Mouse (Mus musculus): ENCODE measurements around the gene Tnnc1.

Tnnc1 gene

GRCm38 (mm10) chr14:31194891-31195513 is 13.1 kb upstream of the Tnnc1 start:
- H3K36me3 ChIP-seq (ENCODE audit: control insufficient read depth, insufficient read depth, low read length, poor library complexity, severe bottlenecking), result peaks cover 11% of the 10 kb centered on the region
- no peak for DNase-seq (ENCODE audit: low read depth, low spot score)
- no peaks in the 10 kb centered on the region for H3K27me3 ChIP-seq (ENCODE audit: control insufficient read depth, insufficient read depth, low read length, poor library complexity, severe bottlenecking)

- DNase-seq (ENCODE audit: low read depth, low spot score), result no peak
- Histone ChIP-seq H3K36me3 (ENCODE audit: control insufficient read depth, insufficient read depth, low read length, poor library complexity, severe bottlenecking) (peaks cover 13% of the 10 kb centered on the region; the same call in 1 of the 2 replicates), H3K27me3 (ENCODE audit: control insufficient read depth, insufficient read depth, low read length, poor library complexity, severe bottlenecking) (no peaks in the 10 kb centered on the region)
These were observed 12.6 kb upstream of the Tnnc1 start for GRCm38 (mm10) chr14:31195521-31195920.

DNA sequence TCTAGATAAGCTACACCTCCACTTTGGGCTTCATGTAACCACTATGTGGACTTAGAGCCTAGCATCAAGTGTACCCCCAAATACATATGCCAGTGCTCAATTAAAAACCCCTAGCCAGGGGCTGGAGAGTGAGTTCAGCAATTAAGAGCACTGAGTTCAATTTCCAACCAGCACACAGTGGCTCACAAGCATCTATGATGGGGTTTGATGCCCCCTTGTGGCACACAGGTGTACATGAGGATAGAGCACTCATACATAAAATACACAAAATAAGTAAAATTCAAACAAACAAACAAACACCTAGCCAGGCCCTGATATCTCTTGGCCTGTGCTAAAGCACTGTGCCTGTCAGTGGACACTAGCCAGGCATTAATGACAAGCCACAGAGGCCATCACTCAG is 12.1 kb upstream of the Tnnc1 start:
- peak; percentile 62 for DNase-seq (ENCODE audit: low read depth, low spot score)
- peaks cover 9% of the 10 kb centered on the region; the same call in 1 of the 2 replicates for H3K36me3 ChIP-seq (ENCODE audit: control insufficient read depth, insufficient read depth, low read length, poor library complexity, severe bottlenecking)
- H3K27me3 ChIP-seq (ENCODE audit: control insufficient read depth, insufficient read depth, low read length, poor library complexity, severe bottlenecking), result no peaks in the 10 kb centered on the region

- Histone ChIP-seq H3K27me3 (ENCODE audit: control insufficient read depth, insufficient read depth, low read length, poor library complexity, severe bottlenecking) (no peaks in the 10 kb centered on the region), H3K36me3 (ENCODE audit: control insufficient read depth, insufficient read depth, low read length, poor library complexity, severe bottlenecking) (peaks cover 7% of the 10 kb centered on the region)
- no peak for DNase-seq (ENCODE audit: low read depth, low spot score)
These were observed 10.3 kb upstream of the Tnnc1 start for GRCm38 (mm10) chr14:31197547-31198516.

- Histone ChIP-seq H3K36me3 (ENCODE audit: control insufficient read depth, insufficient read depth, low read length, poor library complexity, severe bottlenecking) (peaks cover 14% of the 10 kb centered on the region), H3K27me3 (ENCODE audit: control insufficient read depth, insufficient read depth, low read length, poor library complexity, severe bottlenecking) (no peaks in the 10 kb centered on the region)
These were observed 8.5 kb upstream of the Tnnc1 start for GRCm38 (mm10) chr14:31199599-31199998.

DNA sequence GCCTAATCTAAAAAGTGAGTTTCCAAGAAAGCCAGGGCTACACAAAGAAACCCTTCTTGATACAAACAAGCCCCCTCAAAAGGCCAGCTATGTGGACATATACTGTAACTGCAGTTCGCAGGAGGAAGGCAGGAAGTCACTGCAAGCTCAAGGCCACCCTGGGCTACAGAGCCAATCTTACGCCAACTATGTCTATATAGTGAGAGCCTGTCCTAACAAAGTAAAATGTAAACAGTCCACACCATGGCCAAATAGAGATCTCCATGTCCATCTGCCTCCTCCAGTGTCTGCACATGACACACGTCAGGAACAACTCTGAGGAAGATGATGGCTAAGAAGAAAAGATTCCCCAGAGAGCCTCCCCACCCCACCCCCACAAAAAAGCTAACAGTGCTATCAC is 8.1 kb upstream of the Tnnc1 start:
- peaks cover 14% of the 10 kb centered on the region for H3K36me3 ChIP-seq (ENCODE audit: control insufficient read depth, insufficient read depth, low read length, poor library complexity, severe bottlenecking)
- H3K27me3 ChIP-seq (ENCODE audit: control insufficient read depth, insufficient read depth, low read length, poor library complexity, severe bottlenecking), result no peaks in the 10 kb centered on the region
- DNase-seq (ENCODE audit: low read depth, low spot score), result no peak

More at GRCm38 (mm10) chr14:31199599-31199998, 8.5 kb upstream of the Tnnc1 start:
- DNase-seq (ENCODE audit: low read depth, low spot score), result no peak

DNA sequence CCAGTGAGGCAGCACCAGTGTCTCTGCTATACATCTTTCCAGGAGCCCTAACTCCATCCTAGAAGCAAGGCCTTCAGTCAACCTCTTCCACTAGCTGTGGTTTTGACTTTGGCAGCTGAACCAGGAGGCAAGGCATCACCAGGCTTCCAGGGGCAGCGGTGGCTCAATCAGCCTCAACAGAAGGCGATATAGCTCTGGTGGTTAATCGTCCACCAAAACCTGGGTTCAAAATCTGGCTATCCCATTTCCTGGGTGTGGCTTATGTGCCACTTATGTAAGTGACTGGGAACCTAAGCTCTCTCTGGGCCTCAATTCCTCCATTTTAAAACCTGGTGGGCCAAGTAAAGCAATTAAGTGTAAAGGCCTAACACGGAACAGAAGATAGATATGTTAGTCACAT is 3.3 kb upstream of the Tnnc1 start:
- Histone ChIP-seq H3K27me3 (ENCODE audit: control insufficient read depth, insufficient read depth, low read length, poor library complexity, severe bottlenecking) (no peaks in the 10 kb centered on the region), H3K36me3 (ENCODE audit: control insufficient read depth, insufficient read depth, low read length, poor library complexity, severe bottlenecking) (peaks cover 11% of the 10 kb centered on the region)
- no peak for DNase-seq (ENCODE audit: low read depth, low spot score)

GRCm38 (mm10) chr14:31205244-31205561 is 2.9 kb upstream of the Tnnc1 start:
- H3K27me3 ChIP-seq (ENCODE audit: control insufficient read depth, insufficient read depth, low read length, poor library complexity, severe bottlenecking), result no peaks in the 10 kb centered on the region
- H3K36me3 ChIP-seq (ENCODE audit: control insufficient read depth, insufficient read depth, low read length, poor library complexity, severe bottlenecking), result peaks cover 11% of the 10 kb centered on the region
- DNase-seq (ENCODE audit: low read depth, low spot score), result no peak

GRCm38 (mm10) chr14:31205562-31206467 is 2.3 kb upstream of the Tnnc1 start:
- DNase-seq (ENCODE audit: low read depth, low spot score), result peak; percentile 33
- H3K27me3 ChIP-seq (ENCODE audit: control insufficient read depth, insufficient read depth, low read length, poor library complexity, severe bottlenecking), result no peaks in the 10 kb centered on the region
- H3K36me3 ChIP-seq (ENCODE audit: control insufficient read depth, insufficient read depth, low read length, poor library complexity, severe bottlenecking), result peaks cover 9% of the 10 kb centered on the region

DNA sequence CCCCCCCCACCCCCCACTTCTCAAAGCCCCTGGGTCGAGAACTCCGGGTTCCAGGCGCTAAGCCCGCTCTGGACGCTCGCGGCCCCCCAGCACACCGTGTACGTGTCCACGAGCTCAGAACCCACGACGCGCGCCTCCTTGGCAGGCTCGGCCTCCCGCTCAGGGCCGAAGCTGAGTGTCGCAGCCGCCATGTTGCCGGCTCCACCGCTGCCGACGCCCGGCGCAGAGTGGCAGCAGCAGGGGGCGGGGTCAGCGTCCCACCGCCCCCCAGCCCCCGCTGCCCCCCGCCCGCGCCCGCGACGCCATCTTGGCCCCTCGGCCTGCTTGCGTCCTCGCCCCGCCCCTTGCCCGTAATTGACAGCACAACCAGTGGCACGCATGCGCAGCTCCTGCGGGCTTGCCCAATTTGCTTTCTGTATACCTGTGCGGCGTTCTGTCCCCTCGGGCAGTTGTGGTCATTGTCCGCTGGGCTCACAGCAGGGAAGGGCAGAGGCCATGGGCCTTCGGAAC is 1.6 kb upstream of the Tnnc1 start:
- DNase-seq (ENCODE audit: low read depth, low spot score), result peak; percentile 96
- no peaks in the 10 kb centered on the region for H3K27me3 ChIP-seq (ENCODE audit: control insufficient read depth, insufficient read depth, low read length, poor library complexity, severe bottlenecking)
- H3K36me3 ChIP-seq (ENCODE audit: control insufficient read depth, insufficient read depth, low read length, poor library complexity, severe bottlenecking), result peaks cover 9% of the 10 kb centered on the region

GRCm38 (mm10) chr14:31207070-31207830 is 862 bp upstream of the Tnnc1 start:
- no peak for DNase-seq (ENCODE audit: low read depth, low spot score)
- Histone ChIP-seq H3K27me3 (ENCODE audit: control insufficient read depth, insufficient read depth, low read length, poor library complexity, severe bottlenecking) (no peaks in the 10 kb centered on the region), H3K36me3 (ENCODE audit: control insufficient read depth, insufficient read depth, low read length, poor library complexity, severe bottlenecking) (peaks cover 9% of the 10 kb centered on the region)

- Histone ChIP-seq H3K36me3 (ENCODE audit: control insufficient read depth, insufficient read depth, low read length, poor library complexity, severe bottlenecking) (no peaks in the 10 kb centered on the region), H3K27me3 (ENCODE audit: control insufficient read depth, insufficient read depth, low read length, poor library complexity, severe bottlenecking) (no peaks in the 10 kb centered on the region)
- no peak for DNase-seq (ENCODE audit: low read depth, low spot score)
These were observed 1.0 kb downstream of the Tnnc1 start for GRCm38 (mm10) chr14:31209133-31209557.

DNA sequence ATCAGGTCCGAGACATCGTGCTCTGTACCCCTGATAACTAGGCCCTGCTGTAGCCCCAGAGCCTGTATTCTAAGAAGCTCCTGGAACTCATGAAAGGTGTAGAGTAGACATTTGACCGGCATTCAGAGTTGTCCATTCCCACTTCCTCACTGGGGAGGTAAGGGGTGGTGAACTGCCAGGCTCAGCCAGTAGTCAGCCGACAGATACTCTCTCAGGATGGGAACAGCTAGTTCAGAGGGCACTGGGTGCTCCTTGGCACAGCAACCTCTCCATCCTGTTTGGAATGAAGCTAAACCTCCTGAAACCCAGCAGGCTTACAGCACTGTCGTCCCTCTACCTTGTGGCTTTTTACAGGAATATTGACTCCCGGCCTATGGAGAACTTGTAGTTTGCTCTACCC is 3.7 kb downstream of the Tnnc1 start:
- H3K27me3 ChIP-seq (ENCODE audit: control insufficient read depth, insufficient read depth, low read length, poor library complexity, severe bottlenecking), result no peaks in the 10 kb centered on the region
- H3K36me3 ChIP-seq (ENCODE audit: control insufficient read depth, insufficient read depth, low read length, poor library complexity, severe bottlenecking), result no peaks in the 10 kb centered on the region
- no peak for DNase-seq (ENCODE audit: low read depth, low spot score)

- DNase-seq (ENCODE audit: low read depth, low spot score), result no peak
- no peaks in the 10 kb centered on the region for H3K36me3 ChIP-seq (ENCODE audit: control insufficient read depth, insufficient read depth, low read length, poor library complexity, severe bottlenecking)
- H3K27me3 ChIP-seq (ENCODE audit: control insufficient read depth, insufficient read depth, low read length, poor library complexity, severe bottlenecking), result no peaks in the 10 kb centered on the region
These were observed 4.4 kb downstream of the Tnnc1 start for GRCm38 (mm10) chr14:31212499-31212898.

Measured in splenic B cell, adult 2 months (primary cell).